Mouse (Mus musculus): Measurements from ENCODE around the gene Bmpr2.

DNA sequence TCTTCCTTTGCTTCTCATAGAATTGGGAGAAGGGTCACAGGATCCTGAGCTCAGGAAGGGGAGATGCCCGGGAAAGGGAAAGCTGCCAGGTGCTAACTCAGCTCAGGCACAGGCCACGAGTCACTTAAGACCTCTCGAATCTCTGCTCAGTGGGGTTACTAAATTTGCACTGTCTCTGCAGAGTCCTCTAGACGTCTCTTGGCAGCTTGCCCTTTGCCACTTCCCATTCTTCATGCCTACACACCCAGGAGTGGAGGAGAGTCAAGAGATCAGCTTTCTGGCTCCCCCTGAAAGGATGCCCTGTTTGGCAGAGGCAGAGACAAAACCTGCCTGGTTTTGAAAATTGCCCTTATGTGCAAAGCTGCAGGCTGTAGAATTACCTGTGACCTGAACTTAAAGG is 132.3 kb downstream of the Bmpr2 start:
- TF ChIP-seq MYOG (IDR thresholded peaks at IDR 0.05; ENCODE audit: control insufficient read depth, extremely low read depth, insufficient read length) (no peak), CTCF (IDR thresholded peaks at IDR 0.05; ENCODE audit: control insufficient read depth, insufficient read depth, insufficient read length) (no peak), MAX (IDR thresholded peaks at IDR 0.05) (no peak), CEBPB (IDR thresholded peaks at IDR 0.05; ENCODE audit: low read depth) (no peak), USF1 (IDR thresholded peaks at IDR 0.05; ENCODE audit: low read depth) (no peak)
